ENCODE assay signal across 8 mouse cellular contexts in genomic region chr19:29252831-29253545, GRCm38 (mm10). TPM values are rescaled to one million over a fixed set of nuclear protein-coding genes. Genes with fewer than 3 reads are reported as not detected.
DNase-seq lines count a peak whose midpoint lies in the region; ATAC-seq lines count a peak whose summit lies in the region.

No protein-coding gene starts in this region.

- peak overlapping the region; percentile 100 for H3K9ac ChIP-seq in hindbrain, embryonic 16.5 days (ENCODE audit: low read depth, low read length)
- H3K9ac ChIP-seq in midbrain, embryonic 14.5 days (replicated peaks; ENCODE audit: low read length) = peak overlapping the region; percentile 98

- no peaks in the 10 kb centered on the region for H3K36me3 ChIP-seq in hindbrain, embryonic 16.5 days (ENCODE audit: control insufficient read depth, insufficient read depth, low read length)
- H3K36me3 ChIP-seq in midbrain, embryonic 14.5 days (ENCODE audit: control insufficient read depth, insufficient read depth, low read length) = no peaks in the 10 kb centered on the region

- no peak for ATAC-seq in hindbrain, embryonic 16.5 days
- no peak for ATAC-seq in midbrain, embryonic 14.5 days (ENCODE audit: low FRiP score, low TSS enrichment)

- H3K4me1 ChIP-seq in hindbrain, embryonic 16.5 days (ENCODE audit: control insufficient read depth, insufficient read depth, low read depth, low read length) = peaks cover 36% of the 10 kb centered on the region
- H3K4me1 ChIP-seq in midbrain, embryonic 14.5 days (ENCODE audit: control insufficient read depth, insufficient read depth, low read length) = peaks cover 52% of the 10 kb centered on the region

- H3K27me3 ChIP-seq in hindbrain, embryonic 16.5 days (replicated peaks; ENCODE audit: control insufficient read depth, insufficient read depth, low read length) = no peaks in the 10 kb centered on the region
- no peaks in the 10 kb centered on the region for H3K27me3 ChIP-seq in midbrain, embryonic 14.5 days (ENCODE audit: control insufficient read depth, insufficient read depth, low read length)

- 0 out of 2 replicates have a peak overlapping the region, but pooled peaks have one; percentile 10 for H3K27ac ChIP-seq in hindbrain, embryonic 16.5 days (ENCODE audit: low read depth, low read length)
- H3K27ac ChIP-seq in midbrain, embryonic 14.5 days (replicated peaks; ENCODE audit: low read depth, low read length) = peak overlapping the region; percentile 97; the same call in 1 of the 2 replicates

- peak overlapping the region; percentile 98 for H3K4me3 ChIP-seq in hindbrain, embryonic 16.5 days (ENCODE audit: low read length)
- H3K4me3 ChIP-seq in midbrain, embryonic 14.5 days (replicated peaks; ENCODE audit: low read depth, low read length) = peak overlapping the region; percentile 85

- peak; percentile 54 for DNase-seq in embryo, embryonic 10.5 days (ENCODE audit: low spot score)
- no peak for DNase-seq in embryo, embryonic 11 days
- peak; percentile 45 for DNase-seq in thymus, postnatal 0 days (ENCODE audit: low spot score)
- no peak for DNase-seq in thymus, postnatal 4 days
- peak; percentile 33 for DNase-seq in midbrain, embryonic 14.5 days
- no peak for DNase-seq in gastrocnemius, postnatal 10 days
- no peak for DNase-seq in cerebellum, adult 11-12 months

- WGBS in hindbrain, embryonic 16.5 days = 22% methylated on average over 10 of the region's 10 CpGs
- WGBS in midbrain, embryonic 14.5 days = 23% methylated on average over 10 of the region's 10 CpGs

- H3K4me2 ChIP-seq in hindbrain, embryonic 16.5 days (ENCODE audit: low read length) = peak overlapping the region; percentile 86
- peak overlapping the region; percentile 71 for H3K4me2 ChIP-seq in midbrain, embryonic 14.5 days (ENCODE audit: low read length)

- H3K9me3 ChIP-seq in hindbrain, embryonic 16.5 days (ENCODE audit: control insufficient read depth, low read length) = no peaks in the 10 kb centered on the region
- H3K9me3 ChIP-seq in midbrain, embryonic 14.5 days (ENCODE audit: control insufficient read depth, low read length) = no peaks in the 10 kb centered on the region

RNA-seq across cellular contexts. Expression of gene Jak2, which starts 1.4 kb away (rescaled TPM):
- 15.8 and 16.7 TPM in 2 replicates for polyA plus RNA-seq in thymus, postnatal 0 days (2015; fragmentation: Nextera tagmentation; extraction: Ambion mirVana)
- polyA plus RNA-seq in hindbrain, embryonic 16.5 days (2015; fragmentation: Nextera tagmentation; extraction: Ambion mirVana) = 6.2 and 10.0 TPM in 2 replicates
- 22.5 and 28.3 TPM in 2 replicates for polyA plus RNA-seq in midbrain, embryonic 14.5 days (2014; fragmentation: Nextera tagmentation; extraction: Ambion mirVana)
- 10 to 100 TPM; 16.6 to 19.2 TPM for total RNA-seq in gastrocnemius, postnatal 10 days (2021)

Comparison
In these comparisons a context has a peak if more than half of its experiments do, and no peak if none do; other contexts are left out.
1. DNase-seq: peak in embryo, embryonic 10.5 days (single experiment), thymus, postnatal 0 days (single experiment) and midbrain, embryonic 14.5 days (single experiment); none in embryo, embryonic 11 days (single experiment), thymus, postnatal 4 days (single experiment), gastrocnemius, postnatal 10 days (single experiment) and cerebellum, adult 11-12 months (single experiment).